Mouse (Mus musculus) kidney, adult 9 months (tissue): ENCODE measurements around the gene Itga7.
A peak's percentile ranks its signal among the peaks of the same experiment; 100 is the strongest.
"Not testable (repeated sequence)": the region's sequence is repeated elsewhere in the genome, so short reads cannot be mapped to it uniquely, and the experiment has no call there.

ENCODE experiments used
- DNase-seq: peaks from one replicate; pipeline ENCODE4 v3.0.0; 2022

Gene Itga7

GRCm38 (mm10) chr10:128937756-128938390 lies 4.3 kb downstream of the Itga7 start:
- no peak for DNase-seq

- DNase-seq = peak; percentile 95
Observed at GRCm38 (mm10) chr10:128938457-128938856, 4.8 kb downstream of the Itga7 start.

- peak; percentile 69 for DNase-seq
Observed at GRCm38 (mm10) chr10:128938974-128939373, 5.4 kb downstream of the Itga7 start.

GRCm38 (mm10) chr10:128940475-128941061 lies 7.0 kb downstream of the Itga7 start:
- no peak for DNase-seq

- DNase-seq = peak; percentile 75
Observed at GRCm38 (mm10) chr10:128945675-128946074, 12.1 kb downstream of the Itga7 start.

- DNase-seq = no peak
Observed at GRCm38 (mm10) chr10:128947496-128947895, 13.9 kb downstream of the Itga7 start.

- no peak for DNase-seq
Observed at GRCm38 (mm10) chr10:128950208-128950887, 16.7 kb downstream of the Itga7 start.

GRCm38 (mm10) chr10:128958340-128958739 lies 24.7 kb downstream of the Itga7 start:
- DNase-seq = peak; percentile 49

GRCm38 (mm10) chr10:128960142-128960541 lies 26.5 kb downstream of the Itga7 start:
- no peak for DNase-seq

GRCm38 (mm10) chr10:128960590-128961584 lies 27.3 kb downstream of the Itga7 start, which contains the start of gene Mettl7b:
TSS of gene Mettl7b (minus strand) at chr10:128960988.
- DNase-seq = peak; percentile 90

GRCm38 (mm10) chr10:128964961-128965360 lies 31.3 kb downstream of the Itga7 start:
- DNase-seq = peak; percentile 87

GRCm38 (mm10) chr10:128965871-128966270 lies 32.3 kb downstream of the Itga7 start:
- no peak for DNase-seq

- DNase-seq = peak; percentile 38
Observed at GRCm38 (mm10) chr10:128968341-128968749, 34.7 kb downstream of the Itga7 start.

GRCm38 (mm10) chr10:128970740-128971250 lies 37.2 kb downstream of the Itga7 start:
- DNase-seq = no peak

GRCm38 (mm10) chr10:128972841-128973240 lies 39.2 kb downstream of the Itga7 start:
- DNase-seq = no peak

GRCm38 (mm10) chr10:128976395-128976794 lies 42.8 kb downstream of the Itga7 start:
- no peak for DNase-seq

- DNase-seq = peak; percentile 70
Observed at GRCm38 (mm10) chr10:128977522-128978114, 44.0 kb downstream of the Itga7 start.

- peak; percentile 44 for DNase-seq
Observed at GRCm38 (mm10) chr10:128980644-128981365, 47.2 kb downstream of the Itga7 start.

GRCm38 (mm10) chr10:128989131-128989530 lies 55.5 kb downstream of the Itga7 start, which contains the start of gene Olfr9:
TSS of gene Olfr9 (plus strand) at chr10:128989431.
- DNase-seq = not testable (repeated sequence)

- not testable (repeated sequence) for DNase-seq
Observed at GRCm38 (mm10) chr10:128990129-128990850, 56.7 kb downstream of the Itga7 start.

GRCm38 (mm10) chr10:128990994-128991393 lies 57.4 kb downstream of the Itga7 start:
- no peak for DNase-seq
